Mouse (Mus musculus): ENCODE results near the gene Eri2. TPM values are rescaled to one million over a fixed set of nuclear protein-coding genes. Genes with fewer than 3 reads are reported as not detected.

Eri2 gene
- polyA plus RNA-seq (2012; rRNA removed; ENCODE audit: low replicate concordance) = 0.62 and 1.4 TPM in 2 replicates

GRCm38 (mm10) chr7:119793586-119794250 lies at the start of gene Eri2, which contains the start of gene Rexo5:
Gene Eri2 (minus strand): TSS chr7:119794058.
Gene Rexo5 (plus strand): TSS chr7:119794006.

DNA sequence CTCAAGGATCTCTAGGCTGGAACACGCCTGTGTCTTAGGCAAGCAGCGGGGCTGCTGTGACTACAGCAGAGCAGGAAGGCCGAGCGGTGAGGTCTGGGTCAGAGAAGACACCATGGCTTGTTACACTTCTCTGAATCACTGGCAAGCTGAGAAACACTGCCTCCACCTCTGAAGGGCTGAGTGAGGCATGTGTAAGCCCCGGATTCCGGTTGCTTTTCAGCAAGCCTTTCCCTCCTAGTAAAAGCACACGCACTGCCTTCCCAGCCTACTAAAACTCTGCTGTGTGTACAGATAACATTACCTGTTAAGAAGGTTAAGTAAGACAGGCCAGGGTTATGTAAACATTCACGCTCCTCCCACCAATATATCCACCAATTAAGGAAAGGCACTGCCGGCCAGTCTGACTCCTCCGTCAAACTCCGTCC lies 33.3 kb downstream of the Eri2 start, which contains the start of gene Acsm3:
Acsm3 (plus strand) TSS at position 397 of the 425 bp plus-strand sequence.

GRCm38 (mm10) chr7:119720253-119720946 lies 73.5 kb downstream of the Eri2 start, which contains the start of gene Thumpd1:
Gene Thumpd1 (minus strand): TSS chr7:119720798.

Other genes starting within 250 kb of the Eri2 start
- 0.36 TPM in 1 of 2 replicates, not detected in the other for gene Acsm2, start 239.7 kb downstream of the Eri2 start, polyA plus RNA-seq (2012; rRNA removed; ENCODE audit: low replicate concordance)
- 0.48 TPM in 1 of 2 replicates, not detected in the other for gene Acsm1, start 187.0 kb downstream of the Eri2 start, polyA plus RNA-seq (2012; rRNA removed; ENCODE audit: low replicate concordance)
- gene Acsm4, start 104.0 kb downstream of the Eri2 start, polyA plus RNA-seq (2012; rRNA removed; ENCODE audit: low replicate concordance) = not detected in 2 replicates
- gene Thumpd1, start 73.3 kb downstream of the Eri2 start, polyA plus RNA-seq (2012; rRNA removed; ENCODE audit: low replicate concordance) = 17.8 and 20.5 TPM in 2 replicates
- 14.3 and 42.0 TPM in 2 replicates for gene Acsm3, start 33.1 kb downstream of the Eri2 start, polyA plus RNA-seq (2012; rRNA removed; ENCODE audit: low replicate concordance)
- 1.3 and 2.4 TPM in 2 replicates for gene Rexo5, start 52 bp downstream of the Eri2 start, polyA plus RNA-seq (2012; rRNA removed; ENCODE audit: low replicate concordance)
- gene Lyrm1, start 101.8 kb upstream of the Eri2 start, polyA plus RNA-seq (2012; rRNA removed; ENCODE audit: low replicate concordance) = 1.6 and 4.8 TPM in 2 replicates
- 4.4 and 8.9 TPM in 2 replicates for gene Dcun1d3, start 102.2 kb upstream of the Eri2 start, polyA plus RNA-seq (2012; rRNA removed; ENCODE audit: low replicate concordance)